Mouse (Mus musculus) mouse trophoblast stem cell (cell line): ENCODE data around the gene Tmem221.

Experiments used
- in situ Hi-C, 2 experiments: fragments of 300-500 bp; cut with MseI, MboI; formaldehyde crosslinking; loops; 2 replicates in 1 of 2; 3 replicates in 1 of 2; pipeline ENCODE4 v1.15.1; 2025

The Tmem221 gene

GRCm38 (mm10) chr8:71513018-71513754 lies 45.5 kb downstream of the Tmem221 start:
- in situ Hi-C loops: no loop called here

DNA sequence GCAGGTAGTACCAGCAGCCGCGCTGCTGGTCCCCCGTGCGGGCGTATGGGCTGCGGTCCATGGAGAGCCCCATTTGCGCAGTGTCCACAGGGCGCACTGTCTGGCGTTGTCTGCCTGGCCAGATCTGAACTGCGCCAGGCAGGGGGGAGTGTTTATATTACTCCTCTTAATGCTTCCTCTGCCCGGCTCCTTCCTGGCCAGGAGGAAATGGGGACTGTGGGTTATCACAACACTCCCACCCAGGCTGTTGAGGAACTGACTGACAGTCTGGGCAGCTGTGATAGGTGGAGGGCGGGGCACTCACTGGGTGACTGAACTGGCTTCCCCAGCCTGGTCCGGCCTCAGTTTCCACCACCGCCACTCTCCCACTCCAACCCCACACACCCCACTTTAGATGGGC lies 47.0 kb downstream of the Tmem221 start, which contains the start of gene Plvap:
TSS of gene Plvap (minus strand) at position 109 of the 400 bp plus-strand sequence.
- in situ Hi-C loops: no loop called here

DNA sequence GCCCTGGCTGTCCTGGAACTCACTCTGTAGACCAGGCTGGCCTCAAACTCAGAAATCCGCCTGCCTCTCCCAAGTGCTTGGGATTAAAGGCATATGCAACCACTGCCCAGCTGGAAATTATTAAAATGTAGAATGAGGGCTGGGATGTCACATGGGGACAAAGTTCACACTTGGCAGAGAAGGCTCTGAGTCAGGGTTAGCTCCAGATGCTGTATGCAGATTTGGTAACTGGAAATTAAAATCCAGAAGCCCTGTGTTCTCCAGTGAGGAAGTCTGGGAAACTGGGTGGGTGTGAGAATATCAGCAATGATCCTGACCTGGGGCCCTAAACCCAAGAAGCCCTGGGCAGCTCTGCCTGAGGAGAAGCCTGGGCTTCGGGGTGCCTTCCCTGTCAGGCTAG lies 49.4 kb downstream of the Tmem221 start:
- in situ Hi-C loops: no loop called here

DNA sequence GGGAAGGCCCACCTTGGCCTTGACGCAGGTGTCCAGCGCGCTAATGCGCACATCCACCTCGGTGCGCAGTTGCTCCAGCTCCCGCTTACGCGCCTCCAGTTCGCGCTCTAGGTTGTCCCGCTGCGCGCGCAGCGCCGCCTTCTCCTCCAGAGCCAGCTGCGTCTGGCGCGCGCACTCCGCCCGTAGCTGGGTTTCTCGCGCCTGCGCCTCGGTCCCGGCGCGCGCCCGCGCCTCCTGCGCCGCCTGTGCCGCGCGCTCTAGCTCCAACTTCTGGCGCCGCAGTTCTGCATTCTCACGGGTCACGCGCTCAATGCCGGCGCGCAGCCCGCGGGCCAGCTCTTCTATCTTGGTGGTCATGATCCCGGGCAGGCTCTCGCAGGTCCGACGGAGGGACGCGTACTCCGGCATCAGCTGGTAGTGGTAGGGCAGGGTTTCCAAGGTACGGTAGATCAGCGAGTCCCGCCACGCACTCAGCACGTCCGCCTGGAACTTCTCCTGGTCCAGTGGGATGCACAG lies 51.0 kb downstream of the Tmem221 start:
- in situ Hi-C loops: no loop called here

GRCm38 (mm10) chr8:71505979-71506378 lies 52.7 kb downstream of the Tmem221 start:
- in situ Hi-C loops: no loop called here

DNA sequence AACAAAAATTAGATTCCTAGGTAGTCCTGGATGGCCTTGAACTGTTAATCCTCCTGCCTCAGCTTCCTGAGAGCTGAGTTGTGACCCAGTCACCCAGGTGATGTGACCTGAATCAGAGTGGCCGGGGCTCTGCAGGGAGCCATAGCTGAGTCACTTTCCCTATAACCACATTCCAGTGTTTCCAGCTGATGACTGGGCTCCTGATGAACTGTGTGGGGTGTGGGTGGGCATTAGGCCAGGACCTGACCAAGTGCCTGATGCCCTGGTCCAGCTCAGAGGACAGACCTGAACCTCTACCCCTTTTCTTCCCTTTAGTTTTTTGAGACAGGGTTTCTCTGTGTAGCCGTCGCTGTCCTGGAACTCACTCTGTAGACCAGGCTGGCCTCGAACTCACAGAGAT lies 53.3 kb downstream of the Tmem221 start:
- in situ Hi-C loops: no loop called here

- in situ Hi-C loops: no loop called here
These were observed 54.3 kb downstream of the Tmem221 start for GRCm38 (mm10) chr8:71504349-71504748.
